Mouse (Mus musculus) cerebellum, adult 8-10 months (tissue): ENCODE data around the gene Tatdn2.

Source experiments
- DNase-seq: peaks from one replicate; pipeline ENCODE4 v3.0.0; 2022

Tatdn2 gene

DNA sequence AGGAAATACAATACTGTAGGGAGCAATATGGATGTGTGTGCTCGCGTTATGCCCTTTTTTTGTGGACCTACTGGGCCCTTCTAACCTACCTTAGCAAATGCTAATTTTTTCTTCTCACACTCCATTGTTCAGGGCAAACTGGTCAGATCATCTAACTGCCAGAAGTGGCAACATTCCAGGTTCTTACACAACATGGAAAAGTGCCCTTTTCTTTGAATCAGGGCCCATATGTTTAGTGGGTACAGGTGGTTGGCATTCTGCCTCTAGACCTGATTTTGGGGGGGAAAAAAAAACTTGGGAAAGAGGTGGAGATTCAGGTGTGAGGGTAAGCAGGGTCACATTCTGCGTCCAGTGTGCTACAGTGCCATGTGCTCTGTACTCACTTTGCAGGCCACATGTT is 20.7 kb downstream of the Tatdn2 start:
- DNase-seq: peak; percentile 46

DNA sequence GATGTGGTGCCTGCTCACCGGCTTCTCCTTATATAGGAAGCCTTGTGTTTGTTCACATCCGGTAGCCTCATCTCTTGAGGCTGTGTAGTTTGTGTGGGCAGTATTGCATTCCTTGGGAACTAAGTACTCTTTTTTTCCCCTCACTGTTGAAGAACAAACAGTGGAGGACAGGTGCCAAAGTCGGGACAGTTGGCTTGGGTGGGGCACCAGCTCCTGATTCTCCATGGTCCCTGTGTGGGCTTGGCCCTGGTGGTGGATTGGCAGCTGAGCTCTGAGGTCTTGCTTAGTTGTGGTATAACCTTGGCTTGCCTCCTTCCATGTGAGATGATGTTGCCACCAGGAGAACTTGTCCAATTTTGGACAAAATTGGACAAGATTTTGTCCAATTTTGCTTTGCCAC is 23.0 kb downstream of the Tatdn2 start, which contains the start of gene Ghrl:
Gene Ghrl (minus strand): TSS at position 3 of the 400 bp plus-strand sequence.
- DNase-seq: no peak

DNA sequence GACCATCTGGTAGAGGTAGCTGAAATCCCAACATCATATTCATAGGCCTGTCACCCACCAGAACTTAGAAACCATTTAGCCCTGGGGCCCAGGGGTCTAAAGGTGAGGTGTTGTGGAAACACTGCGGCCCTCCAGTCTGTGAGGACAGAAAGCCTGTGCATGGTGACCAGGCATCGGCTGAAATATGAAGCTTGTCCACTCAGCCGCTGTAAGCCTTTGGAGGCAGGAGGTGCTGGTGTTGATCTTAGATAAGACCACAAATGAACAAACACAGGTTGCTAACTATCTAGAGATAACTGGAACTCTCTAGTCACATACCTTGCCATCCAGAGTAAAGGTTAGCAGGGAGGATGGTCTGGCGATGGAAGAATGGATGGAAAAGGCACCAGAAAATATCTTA is 24.2 kb downstream of the Tatdn2 start:
- DNase-seq: no peak

DNA sequence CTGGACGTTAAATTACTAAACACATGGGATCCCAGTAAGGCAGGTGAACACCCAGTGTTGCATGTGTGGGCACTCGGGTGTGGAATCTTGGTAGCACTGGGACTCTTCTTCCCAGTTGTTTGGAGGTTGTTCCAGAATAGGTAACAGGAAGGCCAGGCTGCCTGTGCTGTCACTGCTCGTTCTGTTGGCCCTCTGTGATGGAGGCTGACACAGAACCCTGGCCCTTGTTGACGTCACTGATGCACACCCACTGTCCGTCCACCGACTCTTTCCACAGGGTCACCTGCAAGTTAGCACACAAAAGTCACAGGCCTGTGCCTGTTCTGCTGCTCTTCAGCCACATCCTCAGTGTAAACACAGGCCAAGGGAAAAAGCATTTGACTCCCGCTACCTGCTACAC is 31.3 kb downstream of the Tatdn2 start:
- DNase-seq: no peak

DNA sequence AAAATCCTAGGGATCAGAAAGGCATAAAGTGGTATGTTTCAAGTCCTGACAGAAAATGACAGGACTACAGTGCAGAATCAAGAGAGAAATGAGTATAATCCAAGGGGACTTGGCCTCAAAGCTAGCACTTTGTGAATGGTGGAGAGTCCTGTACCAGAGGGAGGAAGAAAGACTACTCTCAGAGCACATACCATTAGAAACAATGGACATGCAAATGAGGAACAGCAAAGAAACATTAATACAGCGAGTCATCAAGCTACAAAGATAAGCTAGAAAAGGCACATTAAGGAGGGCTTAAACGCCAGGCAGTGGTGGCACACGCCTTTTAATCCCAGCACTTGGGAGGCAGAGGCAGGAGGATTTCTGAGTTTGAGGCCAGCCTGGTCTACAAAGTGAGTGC is 34.4 kb downstream of the Tatdn2 start:
- no peak for DNase-seq

DNA sequence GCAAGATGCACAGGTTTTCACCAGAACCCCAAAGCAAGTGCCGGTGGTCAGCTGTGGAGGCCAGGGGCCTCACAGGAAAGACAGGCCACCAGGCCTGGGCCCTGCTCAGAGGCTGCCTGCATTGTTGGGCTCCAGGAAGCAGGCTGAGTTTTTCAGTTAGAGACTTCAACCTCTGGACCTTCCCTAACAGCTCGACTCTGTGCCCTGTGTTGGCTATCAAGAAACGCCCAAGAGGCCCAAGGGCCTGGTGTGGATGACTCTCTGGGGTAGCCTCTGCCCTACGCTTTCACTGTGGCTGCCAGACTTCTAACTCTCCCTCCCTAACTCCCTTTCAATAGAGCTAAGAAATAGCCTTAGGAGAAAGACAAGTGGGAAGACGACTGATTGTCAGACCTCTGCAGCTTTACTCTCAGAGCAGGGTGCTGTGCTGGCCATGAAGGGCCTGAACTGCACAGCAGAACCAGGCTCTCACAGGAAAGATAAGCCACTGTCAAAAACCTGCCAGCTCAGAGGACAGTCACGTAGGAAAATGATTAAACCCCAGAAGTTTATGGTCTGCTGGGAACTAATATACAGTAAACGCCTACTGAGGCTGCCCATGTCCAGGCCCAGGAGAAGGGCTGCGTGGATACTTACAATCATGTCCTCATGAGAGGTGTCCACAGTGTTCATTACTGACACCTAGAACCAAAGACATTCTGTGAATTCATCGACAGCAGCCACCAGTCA is 40.6 kb downstream of the Tatdn2 start:
- no peak for DNase-seq

DNA sequence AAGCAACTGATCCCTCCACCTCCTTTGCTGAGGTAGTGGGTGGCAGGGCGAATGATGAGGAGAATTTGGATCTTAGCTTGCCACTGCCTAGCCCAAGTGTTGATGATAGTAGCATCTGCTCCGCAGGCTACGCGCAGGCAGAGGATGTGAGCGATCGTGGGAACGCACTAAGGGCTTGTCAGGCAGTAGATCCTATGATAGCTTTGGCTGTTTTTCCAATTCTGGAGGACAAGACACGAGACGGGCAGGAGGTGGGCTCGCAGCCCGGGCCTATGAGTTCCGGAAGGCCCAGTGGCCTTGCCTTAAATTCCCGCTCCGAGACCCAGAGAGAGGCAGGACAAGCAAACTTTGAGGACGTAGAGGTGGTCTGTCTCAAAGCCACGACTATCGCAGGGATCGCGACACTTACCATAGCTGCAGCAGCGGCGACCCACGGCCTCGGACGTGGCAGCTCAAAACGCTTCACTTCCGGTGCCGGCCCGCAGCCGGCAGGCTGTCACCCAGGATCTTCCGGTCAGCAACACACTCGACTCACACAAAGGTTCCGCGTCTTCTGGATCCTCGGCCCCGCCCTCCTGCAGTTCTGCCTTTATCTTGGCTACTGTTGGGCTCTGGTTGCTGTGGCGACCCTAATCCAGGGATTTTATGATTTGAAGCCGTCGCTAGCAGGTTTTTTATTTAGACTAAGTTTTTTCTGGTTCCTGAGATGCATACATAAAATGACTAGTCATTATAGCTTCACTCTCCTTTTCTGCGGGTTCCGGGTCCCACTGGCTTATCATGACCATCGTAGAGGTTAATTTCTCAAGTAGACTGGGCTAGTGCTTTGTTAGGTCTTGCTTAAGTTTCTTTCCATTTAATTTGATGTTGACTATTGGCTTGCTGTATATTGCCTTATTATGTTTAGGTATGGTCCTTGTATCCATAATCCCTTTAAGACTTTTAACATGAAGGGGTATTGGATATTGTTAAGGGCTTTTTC is 43.7 kb downstream of the Tatdn2 start, which contains the start of gene Sec13:
Gene Sec13 (minus strand): TSS at position 508 of the 982 bp plus-strand sequence.
- peak; percentile 82 for DNase-seq

DNA sequence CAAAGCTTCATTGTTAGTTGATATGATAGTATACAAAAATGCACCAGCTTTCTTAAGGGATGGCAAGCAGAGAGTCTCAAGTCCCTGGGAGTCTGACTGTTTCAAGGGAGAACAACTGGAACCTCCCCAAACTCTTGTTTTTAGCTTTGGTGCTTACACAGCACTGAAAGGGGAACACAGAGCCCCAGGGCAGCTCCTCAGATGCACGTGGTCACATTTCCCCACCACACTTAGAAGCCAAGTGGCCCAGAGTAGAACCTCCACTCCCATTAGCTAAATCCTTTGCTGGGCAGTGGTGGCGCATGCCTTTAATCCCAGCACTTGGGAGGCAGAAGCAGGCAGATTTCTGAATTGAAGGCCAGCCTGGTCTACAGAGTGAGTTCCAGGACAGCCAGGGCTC is 44.6 kb downstream of the Tatdn2 start:
- DNase-seq: no peak

DNA sequence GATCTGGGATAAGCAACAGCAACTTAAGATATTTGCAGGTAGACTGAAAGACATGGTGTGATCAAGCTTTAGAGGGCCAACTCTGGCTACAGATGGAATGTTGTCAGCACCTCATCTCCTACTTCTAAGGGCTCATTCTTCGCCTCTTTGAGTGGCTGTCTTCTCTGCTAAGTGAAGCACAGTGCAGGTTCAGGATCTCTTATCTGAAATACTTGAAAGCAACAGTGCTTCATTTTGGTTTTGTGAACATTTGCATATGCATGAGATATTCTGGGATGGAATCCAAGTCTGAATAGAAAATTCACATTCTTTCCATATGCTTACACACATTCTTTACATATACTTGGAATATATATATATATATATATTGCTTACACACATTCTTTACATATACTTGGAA is 45.5 kb downstream of the Tatdn2 start:
- no peak for DNase-seq

DNA sequence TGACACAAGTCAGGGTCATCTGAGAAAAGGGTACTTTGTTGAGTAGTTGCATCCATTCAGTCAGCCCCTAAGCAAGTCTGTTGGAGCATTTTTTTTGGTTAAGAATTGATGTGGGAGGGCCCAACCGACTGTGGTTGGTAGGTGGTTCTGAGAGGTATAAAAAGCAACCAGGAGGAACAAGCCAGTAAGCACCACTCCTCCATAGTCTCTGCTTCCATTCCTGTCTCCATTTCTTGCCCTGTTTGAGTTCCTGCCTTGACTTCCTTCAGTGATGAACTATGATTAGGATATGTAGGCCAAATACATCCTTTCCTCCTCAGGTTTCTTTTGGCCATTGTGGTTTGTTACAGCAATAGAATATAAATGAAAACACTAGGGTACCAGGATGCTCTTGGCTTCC is 46.3 kb downstream of the Tatdn2 start:
- DNase-seq: no peak

DNA sequence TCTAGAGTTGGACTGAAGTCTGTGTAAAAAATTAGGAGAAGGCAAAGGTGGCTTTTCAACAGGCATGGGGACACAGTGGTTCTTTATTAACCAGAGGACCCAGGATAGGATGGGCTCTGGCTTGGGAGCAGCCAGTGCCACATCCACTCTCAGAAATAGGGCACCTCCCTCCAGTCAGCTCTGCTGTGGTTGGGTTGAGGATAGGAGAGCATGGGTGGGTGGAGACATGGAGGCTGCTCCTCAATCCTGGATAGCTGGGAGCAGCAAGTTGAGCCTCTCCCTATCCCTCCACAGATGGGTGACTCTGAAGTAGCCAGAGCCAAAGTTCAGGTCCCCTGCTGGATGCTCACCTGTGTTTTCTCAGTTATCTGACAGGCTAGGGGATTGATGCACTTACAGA is 48.3 kb downstream of the Tatdn2 start:
- no peak for DNase-seq

DNA sequence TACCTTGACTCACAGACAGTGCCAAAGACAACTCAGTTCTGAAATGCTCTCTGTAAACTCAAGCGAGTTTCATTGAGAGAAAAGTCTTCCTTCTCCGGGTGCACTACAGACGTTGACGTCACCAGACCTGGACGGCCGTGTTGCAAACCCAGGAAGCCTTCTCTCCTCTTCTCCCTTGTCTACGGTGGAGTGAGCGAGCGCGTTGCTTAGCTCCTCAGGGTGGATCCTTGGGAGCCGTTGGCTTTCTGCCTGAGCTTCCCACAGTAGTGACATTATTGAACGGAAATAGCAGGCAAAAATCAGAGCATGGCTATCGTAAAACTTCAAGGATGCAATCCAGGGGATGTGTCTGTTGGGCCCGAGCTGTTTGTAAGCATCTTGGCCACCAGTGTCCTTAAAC is 50.4 kb downstream of the Tatdn2 start:
- DNase-seq: no peak

DNA sequence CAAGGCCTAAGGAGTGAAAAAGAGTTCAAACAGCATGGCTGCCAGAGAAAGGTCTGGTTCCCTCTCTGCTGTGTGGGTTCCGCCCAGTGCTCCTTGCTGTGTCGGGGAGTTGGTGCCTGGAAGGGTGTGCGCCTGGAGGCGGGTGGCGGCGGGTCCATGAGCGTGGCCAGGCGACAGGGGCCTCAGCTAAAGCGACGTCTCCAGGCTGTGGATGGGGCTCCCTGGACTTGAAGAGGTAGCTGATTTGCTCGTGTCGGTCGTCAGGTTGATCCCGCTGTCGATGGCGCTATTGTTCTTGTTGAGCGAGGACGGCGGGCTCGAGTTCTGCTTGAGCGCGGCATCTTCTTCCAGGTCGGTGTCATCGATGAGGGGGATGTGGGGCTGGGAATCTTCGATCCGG is 51.5 kb downstream of the Tatdn2 start:
- no peak for DNase-seq

DNA sequence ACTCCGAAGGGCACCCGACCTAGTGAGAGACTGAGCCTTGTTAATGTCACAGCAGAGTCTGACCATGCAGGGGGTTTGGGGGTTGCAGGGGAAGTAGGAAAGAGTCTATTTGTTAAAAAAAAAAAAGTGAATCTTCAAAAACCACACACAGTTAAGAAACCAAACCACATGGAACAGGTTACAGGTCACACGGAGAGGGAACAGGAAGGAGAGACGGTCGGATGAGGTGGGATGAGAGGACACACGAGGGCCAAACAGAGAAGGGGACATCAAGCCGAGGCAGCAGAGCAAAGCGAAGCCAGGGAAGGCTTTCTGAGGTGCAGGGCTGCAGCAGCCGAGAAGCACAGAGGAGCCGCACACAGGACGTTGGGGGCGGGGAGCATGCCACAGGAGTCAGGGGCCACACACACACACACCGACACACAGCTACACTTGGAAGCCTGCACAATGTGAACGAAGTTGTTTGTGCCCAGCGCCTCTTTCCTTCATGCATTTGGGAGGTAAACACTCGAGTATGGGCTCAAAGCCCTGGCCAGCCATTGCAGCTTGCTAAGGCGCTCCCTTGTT is 52.4 kb downstream of the Tatdn2 start:
- no peak for DNase-seq
